Mouse (Mus musculus): ENCODE data around the gene Scly. TPM values are rescaled to one million over a fixed set of nuclear protein-coding genes. Genes with fewer than 3 reads are reported as not detected.
A peak's percentile ranks its signal among the peaks of the same experiment; 100 is the strongest.

Scly gene
- total RNA-seq, 2 experiments from 2014 or later = 15.9 to 18.7 TPM

- DNase-seq = no peak
Measured at GRCm38 (mm10) chr1:91362113-91362512, 64.0 kb downstream of the Scly start.

GRCm38 (mm10) chr1:91364822-91365644 is 66.9 kb downstream of the Scly start:
- no peak for DNase-seq

- DNase-seq = no peak
Measured at GRCm38 (mm10) chr1:91365816-91366214, 67.7 kb downstream of the Scly start.

GRCm38 (mm10) chr1:91366215-91367108 is 68.3 kb downstream of the Scly start, which contains the start of gene Erfe:
Gene Erfe (plus strand): TSS chr1:91366430.
- DNase-seq = peak; percentile 63 to 81

- DNase-seq = no peak
Measured at GRCm38 (mm10) chr1:91367295-91367694, 69.2 kb downstream of the Scly start.

- DNase-seq = no peak
Measured at GRCm38 (mm10) chr1:91369408-91369807, 71.3 kb downstream of the Scly start.

- DNase-seq = no peak
Measured at GRCm38 (mm10) chr1:91370055-91370454, 71.9 kb downstream of the Scly start.

Other genes starting within 250 kb of the Scly start
- not detected for gene Rbm44, start 153.2 kb upstream of the Scly start, total RNA-seq (2021)
- 1 to 10 TPM; 7.3 to 7.8 TPM for gene Ramp1, start 118.5 kb upstream of the Scly start, total RNA-seq (2021)
- 10 to 100 TPM; 42.9 to 53.6 TPM for gene Ube2f, start 48.0 kb upstream of the Scly start, total RNA-seq (2021)
- not detected for gene Espnl, start 23.7 kb downstream of the Scly start, total RNA-seq (2021)
- 10 to 100 TPM; 47.1 to 54.9 TPM for gene Klhl30, start 52.7 kb downstream of the Scly start, total RNA-seq (2021)
- gene Erfe, start 68.1 kb downstream of the Scly start, total RNA-seq (2021) = not detected
- gene Ilkap, start 100.5 kb downstream of the Scly start, total RNA-seq (2021) = 10 to 100 TPM; 46.9 to 51.0 TPM
- gene Hes6, start 115.7 kb downstream of the Scly start, total RNA-seq (2021) = 10 to 100 TPM; 21.6 to 23.0 TPM
- 1 to 10 TPM; 4.7 to 5.6 TPM for gene Per2, start 161.0 kb downstream of the Scly start, total RNA-seq (2021)
- 1 to 10 TPM; 6.0 to 6.5 TPM for gene Traf3ip1, start 196.3 kb downstream of the Scly start, total RNA-seq (2021)
- 10 to 100 TPM; 22.4 to 26.0 TPM for gene Asb1, start 242.2 kb downstream of the Scly start, total RNA-seq (2021)